Mouse (Mus musculus) G1E (cell line): ENCODE measurements around the gene Dcaf11. TPM values are rescaled to one million over a fixed set of nuclear protein-coding genes. Genes with fewer than 3 reads are reported as not detected.

Experiments
- ATAC-seq: 2 replicates; pipeline ENCODE4 v1.8.0; 2016; ENCODE audit warnings: mild to moderate bottlenecking; ENCODE audit not compliant: insufficient number of reproducible peaks, poor library complexity, low FRiP score, severe bottlenecking; ENCODE audit errors: extremely low read depth
- DNase-seq: peaks from one replicate; pipeline ENCODE4 v3.0.0; 2012; ENCODE audit warnings: low spot score
- H3K27me3 ChIP-seq: 2 replicates; pipeline ENCODE4 v1.6.1; 2012; ENCODE audit warnings: mild to moderate bottlenecking, low read length, inconsistent platforms; ENCODE audit not compliant: insufficient read depth
- H3K36me3 ChIP-seq: replicated peaks from 2 replicates; pipeline ENCODE3; 2012; ENCODE audit warnings: mild to moderate bottlenecking, inconsistent platforms
- H3K4me1 ChIP-seq: 2 replicates; pipeline ENCODE4 v1.6.1; 2012; ENCODE audit warnings: low read depth, low read length, inconsistent platforms, mixed read lengths; ENCODE audit not compliant: insufficient read depth
- H3K4me3 ChIP-seq: 2 replicates; pipeline ENCODE4 v1.5.1; 2012; ENCODE audit warnings: low read depth, mild to moderate bottlenecking, inconsistent platforms, low read length, moderate library complexity, mixed read lengths
- H3K9me3 ChIP-seq: replicated peaks from 2 replicates; pipeline ENCODE4 v1.6.1; 2012; ENCODE audit warnings: inconsistent platforms
- CTCF ChIP-seq: IDR thresholded peaks from 2 replicates; pipeline ENCODE4 v1.5.1; 2012; ENCODE audit warnings: low read depth, low read length, inconsistent platforms, mixed read lengths
- GATA1 ChIP-seq: IDR thresholded peaks from 2 replicates; pipeline ENCODE4 v1.6.1; 2012; ENCODE audit warnings: borderline replicate concordance, low read length, inconsistent platforms, mixed read lengths
- GATA2 ChIP-seq: IDR thresholded peaks from 2 replicates; pipeline ENCODE4 v1.6.1; 2012; ENCODE audit warnings: low read depth, low read length, inconsistent platforms, borderline replicate concordance
- POLR2AphosphoS5 ChIP-seq: IDR thresholded peaks from 2 replicates; pipeline ENCODE4 v1.6.1; 2012; ENCODE audit warnings: low read depth, low read length, inconsistent platforms; ENCODE audit not compliant: insufficient replicate concordance
- TAL1 ChIP-seq: conservative IDR thresholded peaks from 2 replicates; pipeline ENCODE4 v1.6.1; 2012; ENCODE audit warnings: low read depth, low read length, inconsistent platforms, mixed read lengths
- polyA plus RNA-seq: library from polyadenylated mRNA; stranded (reverse); fragments of >175 nt; gene quantifications from 2 replicates; pipeline ENCODE4 v1.2.3, GENCODE M21; 2012
- total RNA-seq, 2 experiments: library from RNA; stranded (forward) in 1 of 2; stranded (reverse) in 1 of 2; fragments of 200-1000 nt in 1 of 2; fragments of >200 nt in 1 of 2; fragmentation: Nextera tagmentation in 1 of 2; gene quantifications; 2 replicates each; pipeline ENCODE4 v1.2.3; 2014 to 2017

The Dcaf11 gene
- total and polyA plus RNA-seq, 3 experiments = 40.0 to 51.2 (median 42.7) TPM

DNA sequence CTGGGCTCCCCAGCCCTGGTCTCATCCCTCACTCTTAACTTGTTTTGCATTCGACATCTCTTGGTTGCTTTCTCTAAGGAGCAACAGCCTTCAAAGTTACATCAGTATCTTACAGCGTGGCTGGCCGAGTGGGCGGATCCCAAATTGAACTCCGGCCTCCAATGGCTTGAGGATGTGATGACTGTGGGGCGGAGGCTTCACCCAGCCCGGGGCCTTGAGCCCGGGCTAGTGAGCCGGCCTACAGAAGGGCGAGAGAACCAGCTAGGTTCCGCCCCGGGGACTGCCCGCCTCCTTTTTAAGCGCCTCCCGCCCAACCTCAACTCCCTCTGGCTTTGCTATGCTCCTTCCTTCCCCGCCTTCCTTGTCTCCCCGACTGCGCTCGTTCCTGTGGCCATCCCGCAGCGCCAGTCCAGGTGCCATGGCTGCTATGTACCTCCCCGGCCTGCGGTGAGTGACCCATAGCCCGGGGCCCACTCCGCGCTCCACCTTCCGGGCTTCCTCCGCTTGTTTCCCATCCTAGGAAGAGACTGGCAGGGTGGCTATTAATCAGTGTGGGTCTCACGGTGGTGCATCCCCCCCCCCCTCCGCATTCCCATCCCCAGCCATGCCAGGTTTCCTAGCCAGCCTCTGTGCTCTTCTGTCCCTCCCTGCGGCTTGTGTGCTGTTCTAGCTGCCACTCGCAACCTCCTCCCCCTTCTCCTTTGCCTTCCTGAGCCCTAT, 19.6 kb upstream of the Dcaf11 start, which contains the start of gene Pck2:
Gene Pck2 (plus strand): TSS at position 200 of the 720 bp plus-strand sequence.
- no peak for TF ChIP-seq TAL1
- no peak for TF ChIP-seq GATA2
- TF ChIP-seq POLR2AphosphoS5 = no peak
- TF ChIP-seq CTCF = no peak
- TF ChIP-seq GATA1 = no peak
- ATAC-seq (peak; percentile 93), DNase-seq (peak; percentile 93)
- peaks cover 37% of the 10 kb centered on the region for H3K36me3 ChIP-seq
- H3K4me1 ChIP-seq = peaks cover 39% of the 10 kb centered on the region
- peak within 1 kb of the TSS; percentile 78 for H3K4me3 ChIP-seq
- H3K27me3 ChIP-seq = peaks cover 6% of the 10 kb centered on the region
- no peaks in the 10 kb centered on the region for H3K9me3 ChIP-seq

GRCm38 (mm10) chr14:55540787-55541321, 19.0 kb upstream of the Dcaf11 start:
- DNase-seq (peak; percentile 45), ATAC-seq (no peak)
- Histone ChIP-seq H3K9me3 (no peaks in the 10 kb centered on the region), H3K4me3 (peak overlapping the region; percentile 78), H3K27me3 (peaks cover 6% of the 10 kb centered on the region), H3K36me3 (peaks cover 43% of the 10 kb centered on the region), H3K4me1 (peaks cover 39% of the 10 kb centered on the region)
- TF ChIP-seq GATA1 (no peak), TAL1 (no peak), GATA2 (no peak)

DNA sequence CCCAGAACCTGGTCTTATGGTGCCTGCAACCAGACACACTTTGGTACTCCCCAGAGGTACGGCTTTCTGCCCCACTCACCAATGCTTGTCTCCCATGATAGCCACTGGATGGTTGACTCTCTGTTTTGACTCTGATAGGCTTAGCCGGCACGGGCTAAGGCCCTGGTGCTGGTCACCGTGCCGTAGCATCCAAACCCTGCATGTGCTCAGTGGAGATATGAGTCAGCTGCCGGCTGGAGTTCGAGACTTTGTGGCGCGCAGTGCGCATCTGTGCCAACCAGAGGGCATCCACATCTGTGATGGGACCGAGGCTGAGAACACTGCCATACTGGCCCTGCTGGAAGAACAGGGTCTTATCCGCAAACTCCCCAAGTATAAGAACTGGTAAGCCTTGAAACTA, 17.5 kb upstream of the Dcaf11 start:
- TF ChIP-seq TAL1 (no peak), POLR2AphosphoS5 (no peak), GATA2 (no peak), CTCF (no peak), GATA1 (no peak)
- Histone ChIP-seq H3K9me3 (no peaks in the 10 kb centered on the region), H3K4me3 (no peak overlapping the region), H3K4me1 (peaks cover 35% of the 10 kb centered on the region), H3K27me3 (peaks cover 6% of the 10 kb centered on the region), H3K36me3 (peaks cover 56% of the 10 kb centered on the region)
- DNase-seq = no peak
- no peak for ATAC-seq

DNA sequence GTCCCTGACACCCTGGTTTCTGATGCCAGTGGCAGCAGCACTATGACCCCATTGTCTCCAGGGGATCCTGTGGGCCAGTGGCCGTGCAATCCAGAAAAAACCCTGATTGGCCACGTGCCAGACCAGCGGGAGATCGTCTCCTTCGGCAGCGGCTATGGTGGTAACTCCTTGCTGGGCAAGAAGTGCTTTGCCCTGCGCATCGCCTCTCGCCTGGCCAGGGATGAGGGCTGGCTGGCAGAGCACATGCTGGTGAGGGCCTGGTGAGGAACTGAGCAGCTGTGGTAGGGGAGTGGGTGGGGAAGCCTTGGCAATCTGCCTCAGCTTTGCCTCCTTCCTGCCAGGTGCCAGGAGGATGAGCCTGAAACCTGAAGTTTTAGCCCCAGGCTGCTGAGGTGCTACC, 15.5 kb upstream of the Dcaf11 start:
- H3K4me1 ChIP-seq = peaks cover 34% of the 10 kb centered on the region
- DNase-seq = no peak
- H3K27me3 ChIP-seq = no peaks in the 10 kb centered on the region; the same call in 1 of the 2 replicates
- no peaks in the 10 kb centered on the region for H3K9me3 ChIP-seq
- TF ChIP-seq TAL1 (no peak), GATA2 (no peak), CTCF (no peak), POLR2AphosphoS5 (no peak), GATA1 (no peak)
- H3K36me3 ChIP-seq = peaks cover 77% of the 10 kb centered on the region
- no peak for ATAC-seq
- no peak overlapping the region for H3K4me3 ChIP-seq

DNA sequence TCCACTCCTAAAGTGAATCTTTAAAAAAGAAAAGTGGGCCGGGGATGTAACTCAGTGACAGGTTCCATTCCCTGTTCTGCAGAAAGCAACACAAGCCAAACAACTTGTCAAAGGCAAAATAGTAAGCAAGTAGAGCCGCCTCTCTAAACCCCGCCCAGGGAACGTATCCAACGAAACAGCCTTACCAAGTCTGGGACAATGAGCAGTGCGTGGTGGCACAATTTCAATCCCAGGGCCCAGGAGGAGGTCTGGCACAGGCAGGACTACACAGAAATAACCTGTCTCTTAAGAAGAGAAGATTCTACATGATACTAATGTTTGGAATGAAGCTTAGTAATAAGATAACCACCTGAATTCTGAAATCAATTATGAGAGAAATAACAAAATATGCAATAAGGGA, 9.6 kb upstream of the Dcaf11 start:
- TF ChIP-seq GATA1 = no peak
- TF ChIP-seq GATA2 = no peak
- no peak for TF ChIP-seq CTCF
- no peak for TF ChIP-seq POLR2AphosphoS5
- no peak for TF ChIP-seq TAL1
- no peaks in the 10 kb centered on the region for H3K27me3 ChIP-seq
- ATAC-seq = no peak
- H3K4me1 ChIP-seq = peaks cover 14% of the 10 kb centered on the region
- H3K4me3 ChIP-seq = no peak overlapping the region
- DNase-seq = no peak
- H3K36me3 ChIP-seq = peaks cover 58% of the 10 kb centered on the region
- no peaks in the 10 kb centered on the region for H3K9me3 ChIP-seq

GRCm38 (mm10) chr14:55551347-55551746, 8.5 kb upstream of the Dcaf11 start:
- no peaks in the 10 kb centered on the region for H3K9me3 ChIP-seq
- H3K4me1 ChIP-seq = peaks cover 21% of the 10 kb centered on the region
- H3K27me3 ChIP-seq = no peaks in the 10 kb centered on the region
- H3K4me3 ChIP-seq = no peak overlapping the region
- no peak for ATAC-seq
- no peak for DNase-seq
- H3K36me3 ChIP-seq = peaks cover 46% of the 10 kb centered on the region
- TF ChIP-seq GATA1 (no peak), POLR2AphosphoS5 (no peak), TAL1 (no peak), GATA2 (no peak), CTCF (no peak)

DNA sequence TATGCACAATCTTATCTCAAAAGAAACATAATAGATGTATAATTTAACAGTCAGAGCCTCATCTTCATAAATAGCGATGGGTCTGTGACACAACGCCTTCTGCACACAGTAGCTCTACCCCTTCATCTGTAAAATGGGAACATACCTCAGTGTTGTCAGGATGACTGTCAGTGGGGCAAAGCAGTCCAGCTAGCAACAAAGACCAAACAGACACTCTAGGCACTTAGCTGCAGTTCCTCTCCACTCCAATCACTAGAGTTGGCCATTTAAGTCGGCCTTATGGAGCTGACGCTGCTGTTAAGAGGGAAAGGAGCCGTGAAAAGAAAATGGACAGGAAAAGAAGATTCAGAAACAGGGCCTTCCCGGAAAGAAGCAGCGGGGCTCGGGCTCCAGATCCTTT, 8.0 kb upstream of the Dcaf11 start:
- Histone ChIP-seq H3K4me1 (peaks cover 26% of the 10 kb centered on the region), H3K36me3 (peaks cover 42% of the 10 kb centered on the region), H3K4me3 (no peak overlapping the region), H3K9me3 (no peaks in the 10 kb centered on the region), H3K27me3 (no peaks in the 10 kb centered on the region)
- TF ChIP-seq GATA2 (no peak), GATA1 (no peak), CTCF (no peak), POLR2AphosphoS5 (no peak), TAL1 (no peak)
- ATAC-seq (no peak), DNase-seq (no peak)
